Mouse (Mus musculus) frontal cortex, postnatal 36 days (tissue): ENCODE measurements around the gene Jun.

Experiments
- DNase-seq, 2 experiments: peaks; one replicate each; pipeline ENCODE4 v3.0.0; 2022; ENCODE audit warnings: low spot score in 2 of 2

The Jun gene

DNA sequence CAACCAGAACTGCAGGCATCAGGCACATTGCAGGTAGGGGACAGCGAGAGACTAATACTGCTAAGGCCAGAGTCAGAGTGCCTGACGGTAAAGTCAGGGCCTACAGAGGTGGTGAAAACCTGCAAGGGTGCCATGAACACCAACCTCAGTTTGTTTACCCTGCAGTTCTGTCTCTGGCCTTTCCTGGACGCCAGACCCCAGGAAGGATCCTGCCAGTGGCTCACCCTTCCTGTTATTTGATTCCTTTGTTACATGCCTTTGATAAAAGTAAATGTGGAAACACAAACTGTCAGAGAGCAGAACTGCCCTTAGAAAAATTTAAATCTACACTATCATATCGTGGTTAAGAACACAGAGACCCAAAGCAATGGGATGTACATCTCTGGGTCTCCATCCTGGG, 20.9 kb downstream of the Jun start:
- DNase-seq = no peak

DNA sequence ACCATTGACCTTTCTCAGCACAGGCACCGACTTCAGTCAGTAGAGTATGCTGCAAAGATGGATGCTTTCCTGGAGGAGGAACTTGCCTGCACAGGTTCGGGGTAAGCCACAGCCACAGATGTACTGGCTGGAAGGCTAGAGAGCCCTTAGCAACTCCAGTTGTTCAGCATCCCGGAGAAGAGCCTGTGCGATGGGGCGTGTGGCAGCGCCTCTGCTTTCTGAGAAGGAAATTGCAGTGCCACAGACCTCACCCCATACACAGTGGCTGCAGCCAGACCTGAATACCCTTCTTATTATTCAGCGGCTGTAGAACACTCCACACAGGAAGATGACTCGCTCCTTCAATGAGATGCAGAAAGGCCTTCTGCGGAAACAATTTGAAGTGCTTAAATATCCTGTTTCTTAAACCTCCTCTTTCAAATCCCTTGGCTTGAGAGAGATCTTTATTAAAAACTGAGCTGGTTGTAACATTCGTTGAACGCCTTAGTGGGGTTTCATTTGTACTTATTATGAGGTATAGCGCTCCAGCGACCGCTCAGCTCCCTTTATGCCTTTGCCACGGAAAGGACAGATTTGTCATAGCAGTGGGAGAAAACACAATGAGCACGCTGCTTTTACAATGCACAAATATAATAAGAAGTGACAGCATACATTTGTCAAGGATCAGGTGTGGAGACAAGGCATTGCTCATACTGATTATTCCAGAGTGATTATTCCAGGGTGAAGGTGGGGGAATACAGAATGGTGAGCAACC, 26.0 kb downstream of the Jun start:
- no peak for DNase-seq

DNA sequence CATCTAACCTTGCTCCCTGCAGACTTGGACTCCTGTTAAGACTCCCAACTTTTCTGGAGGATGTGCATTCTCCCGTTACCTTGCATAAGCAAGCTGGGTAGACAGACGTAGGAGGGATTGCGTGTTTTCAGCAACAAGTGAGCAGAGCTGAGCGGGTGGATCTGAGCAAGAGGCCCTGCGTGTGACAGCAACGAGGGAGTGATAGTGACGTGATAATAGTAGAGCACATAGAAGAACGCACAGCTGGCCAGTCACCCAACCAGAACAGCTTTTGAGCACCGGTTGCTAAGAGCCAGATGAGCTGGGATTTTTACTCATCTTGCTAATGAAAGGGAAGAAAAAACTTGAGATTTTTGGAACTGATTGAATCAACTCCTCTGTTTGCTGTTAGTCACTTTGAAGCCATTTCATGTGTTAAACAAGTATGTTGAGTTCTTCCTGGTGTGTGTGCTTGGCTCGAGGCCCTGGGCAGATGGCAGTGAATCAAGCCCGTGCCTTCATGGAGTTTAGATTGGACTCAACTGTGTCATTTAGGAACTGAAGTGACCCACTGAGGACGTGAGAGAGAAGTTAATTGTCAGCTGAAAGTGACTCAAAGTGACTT, 28.6 kb downstream of the Jun start:
- peak in 1 of 2 experiments; percentile 24 for DNase-seq

DNA sequence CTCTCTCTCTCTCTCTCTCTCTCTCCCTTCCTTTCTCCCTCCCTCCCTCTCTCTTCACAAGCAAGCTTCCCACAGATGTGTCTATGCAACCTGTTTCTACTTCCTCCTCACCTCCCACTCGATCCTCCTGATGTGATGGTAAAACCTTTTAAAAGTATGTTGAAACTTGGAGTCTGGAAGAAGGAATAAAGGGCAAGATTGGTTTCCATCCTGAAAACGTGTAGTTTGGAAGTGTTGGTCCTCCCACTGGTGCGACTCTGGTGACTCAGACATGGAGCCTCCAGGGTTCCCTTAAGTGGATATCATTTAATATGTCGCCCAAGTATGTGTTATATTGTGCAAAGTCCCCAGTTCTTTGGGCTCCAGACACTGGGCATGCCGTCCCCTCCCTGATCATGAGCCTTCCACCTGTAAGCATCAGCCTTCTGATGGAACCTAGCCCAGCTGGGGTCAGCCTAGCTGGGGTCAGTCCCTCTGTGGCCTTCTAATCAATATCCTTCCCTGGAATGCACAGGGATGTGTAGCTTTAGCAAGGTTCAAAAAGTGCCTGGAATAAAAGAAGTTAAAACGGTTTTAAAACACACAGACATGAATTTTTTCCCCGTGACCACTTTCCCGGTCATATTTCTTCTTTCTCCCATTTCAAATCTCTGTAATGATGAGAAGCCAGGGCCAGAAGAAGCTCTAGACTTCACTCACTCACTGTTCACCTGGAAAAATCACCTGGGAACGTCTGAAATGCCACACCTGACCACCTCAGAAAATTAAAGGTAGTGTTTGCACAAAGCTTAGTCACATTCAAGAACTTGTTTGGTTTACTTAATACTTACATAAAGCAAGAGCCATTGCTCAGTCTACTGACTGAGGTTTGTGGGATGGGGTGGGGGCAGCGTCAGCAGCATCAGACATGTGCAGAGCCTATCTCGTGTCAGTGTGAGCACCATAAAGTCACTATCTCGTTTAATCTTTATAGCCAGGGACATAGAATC, 30.1 kb downstream of the Jun start:
- DNase-seq = peak in 1 of 2 experiments; percentile 17

DNA sequence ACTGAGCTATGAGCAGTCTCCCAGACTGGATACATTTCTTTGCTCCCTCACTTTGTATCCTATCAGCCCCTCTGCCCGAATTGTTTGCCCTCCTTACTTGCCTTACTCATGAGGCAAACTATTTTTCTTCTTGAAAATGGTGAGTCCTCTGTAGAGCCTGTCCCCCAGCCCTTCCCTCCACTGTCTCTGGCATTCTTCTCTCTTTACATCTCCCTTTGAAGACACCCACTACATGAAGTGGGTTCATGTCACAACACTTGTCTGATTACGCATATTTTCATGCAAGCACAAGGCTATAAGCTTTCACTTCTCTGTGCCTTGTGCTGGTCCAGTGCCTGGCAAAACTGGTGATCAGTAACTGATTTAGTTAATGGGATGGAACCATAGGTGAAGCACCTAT, 31.8 kb downstream of the Jun start:
- DNase-seq = no peak

DNA sequence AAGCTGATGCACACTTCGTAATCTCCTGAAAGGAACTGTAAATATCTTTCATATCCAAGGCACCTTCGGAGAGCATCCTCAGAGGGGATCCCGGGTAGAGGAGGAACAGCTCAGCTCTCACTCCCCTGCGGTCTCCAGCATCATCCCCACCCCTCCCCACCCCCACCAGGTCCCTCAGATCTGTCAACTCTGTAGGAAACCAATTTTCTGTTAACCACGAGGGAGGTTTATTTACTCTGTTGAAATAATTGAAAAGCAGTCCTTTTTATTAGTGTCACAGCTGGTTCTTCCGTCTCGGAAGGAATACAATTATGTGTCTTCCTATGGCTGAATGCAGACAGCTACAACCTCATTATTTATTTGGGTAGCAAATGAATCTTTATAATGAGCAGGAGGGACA, 33.8 kb downstream of the Jun start:
- DNase-seq = no peak

DNA sequence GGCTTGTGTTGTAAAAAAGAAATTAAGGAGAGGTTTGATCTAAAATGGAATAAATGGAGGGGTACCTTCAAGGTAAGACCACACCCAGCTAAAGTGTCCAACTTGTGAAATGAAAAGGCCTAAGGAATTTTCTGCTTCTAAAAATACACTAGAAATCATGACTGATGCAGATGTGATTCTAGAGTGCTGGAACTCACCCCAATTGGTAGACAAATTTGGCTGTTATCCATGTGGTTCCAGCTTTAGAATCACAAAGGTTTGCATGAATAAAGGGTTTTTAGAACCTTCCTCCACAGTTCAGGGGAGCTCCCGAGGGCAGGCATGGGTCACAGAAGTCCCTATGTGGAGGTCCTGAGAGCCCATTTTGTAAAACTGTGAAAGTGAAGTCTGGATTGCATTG, 39.3 kb downstream of the Jun start:
- no peak for DNase-seq

DNA sequence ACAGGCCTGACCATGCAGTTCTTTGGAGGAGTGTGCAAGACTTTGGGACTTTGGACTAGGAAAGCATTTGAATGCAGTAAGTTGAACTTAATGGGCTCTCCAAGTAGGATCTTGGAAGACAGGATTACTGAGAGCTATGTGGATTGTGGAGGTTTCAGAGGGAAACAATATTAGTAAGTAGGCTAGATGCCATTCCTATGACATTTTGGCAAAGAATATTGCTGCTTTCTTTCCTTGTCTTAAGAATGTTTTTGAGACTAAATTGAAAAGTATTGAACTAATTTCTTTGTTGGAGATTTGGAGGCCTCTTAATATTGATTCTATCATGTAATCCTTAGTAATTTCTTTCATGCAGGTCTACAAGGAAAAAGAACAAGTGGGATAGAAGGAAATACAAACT, 39.8 kb downstream of the Jun start:
- DNase-seq = no peak

DNA sequence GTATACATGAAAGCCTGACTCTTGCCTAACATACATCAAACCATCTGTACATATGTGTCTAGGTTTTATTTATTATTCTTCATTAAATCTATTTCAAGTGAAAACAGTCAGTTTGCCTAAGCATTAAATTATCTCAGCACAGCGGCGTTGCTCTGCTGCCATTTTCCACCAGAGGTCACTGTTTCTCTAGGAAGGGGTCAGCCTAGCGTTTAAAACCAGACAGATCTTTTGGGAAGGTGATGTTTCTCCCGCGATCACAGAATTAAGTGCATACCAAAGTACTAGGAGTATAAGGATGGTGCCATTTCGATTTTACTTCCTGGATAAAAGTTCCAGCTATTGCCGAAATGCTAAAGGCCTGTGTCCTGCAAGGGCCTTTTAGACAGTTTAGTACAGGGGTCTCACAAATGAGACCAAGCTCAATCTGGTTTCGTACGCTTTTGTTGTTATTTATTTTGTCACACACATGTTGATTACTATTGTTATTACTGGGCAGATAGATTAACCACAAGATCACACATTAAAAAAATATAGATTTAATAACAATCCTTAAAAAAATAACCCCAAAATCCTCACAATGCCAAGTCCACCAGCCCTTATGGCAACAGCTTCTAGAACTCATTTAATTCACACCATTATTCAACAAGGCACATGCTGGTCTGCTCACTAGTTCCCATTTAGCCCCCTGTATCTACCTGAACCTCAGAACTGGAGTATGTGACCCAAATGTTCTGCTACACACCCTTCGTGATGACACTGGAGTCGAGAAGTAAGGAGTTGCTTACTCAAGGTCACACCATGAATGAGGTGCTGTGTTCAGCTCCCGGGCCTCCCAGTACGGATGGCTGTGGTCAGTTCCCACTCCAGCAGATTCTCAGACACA, 43.6 kb downstream of the Jun start:
- peak; percentile 76 to 77 for DNase-seq

DNA sequence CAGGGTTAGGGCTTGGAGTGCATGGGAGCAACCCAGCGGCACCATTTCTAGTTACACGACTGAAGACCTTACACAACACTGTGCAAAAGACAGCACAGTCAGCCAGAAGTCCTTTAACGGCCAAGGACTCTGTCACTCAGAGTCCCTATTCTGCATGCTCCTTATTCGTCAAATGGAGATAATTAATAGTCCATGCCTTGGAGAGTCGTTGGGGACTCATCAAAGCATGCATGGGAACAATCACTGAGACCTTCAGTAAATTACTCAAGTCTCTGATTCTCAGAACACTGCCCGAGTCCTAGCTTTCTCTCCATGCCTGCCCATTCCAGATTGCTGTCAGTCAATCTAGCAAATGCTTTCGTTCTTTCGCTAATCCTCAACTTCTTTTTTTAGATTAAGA, 44.3 kb downstream of the Jun start:
- DNase-seq = no peak

DNA sequence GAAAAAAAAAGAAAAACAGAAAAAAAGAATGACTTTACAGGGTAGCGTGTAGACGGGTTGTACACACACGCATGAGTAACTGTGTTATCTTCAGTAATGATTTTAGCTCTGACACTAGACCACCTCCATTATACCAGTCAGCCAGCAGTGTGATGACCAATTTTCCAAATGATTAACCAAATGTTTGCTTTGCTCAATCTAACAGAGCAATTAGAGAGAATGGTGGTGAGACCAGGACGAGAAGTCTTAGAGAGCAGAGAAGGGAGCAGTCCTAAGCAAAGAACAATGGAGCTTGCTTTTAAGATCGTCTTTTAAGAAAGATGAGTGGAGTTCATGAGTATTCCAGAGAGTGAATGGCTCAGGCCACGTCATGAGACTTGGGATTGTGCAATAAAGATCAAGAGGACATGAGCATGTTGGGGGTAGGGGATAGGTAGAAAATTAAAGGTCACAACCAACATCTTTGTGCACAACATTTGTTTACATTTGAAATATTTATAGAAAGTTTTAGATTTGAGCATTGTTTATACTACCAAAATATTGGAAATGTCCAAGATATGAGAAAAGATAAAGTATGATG, 46.7 kb downstream of the Jun start:
- no peak for DNase-seq

DNA sequence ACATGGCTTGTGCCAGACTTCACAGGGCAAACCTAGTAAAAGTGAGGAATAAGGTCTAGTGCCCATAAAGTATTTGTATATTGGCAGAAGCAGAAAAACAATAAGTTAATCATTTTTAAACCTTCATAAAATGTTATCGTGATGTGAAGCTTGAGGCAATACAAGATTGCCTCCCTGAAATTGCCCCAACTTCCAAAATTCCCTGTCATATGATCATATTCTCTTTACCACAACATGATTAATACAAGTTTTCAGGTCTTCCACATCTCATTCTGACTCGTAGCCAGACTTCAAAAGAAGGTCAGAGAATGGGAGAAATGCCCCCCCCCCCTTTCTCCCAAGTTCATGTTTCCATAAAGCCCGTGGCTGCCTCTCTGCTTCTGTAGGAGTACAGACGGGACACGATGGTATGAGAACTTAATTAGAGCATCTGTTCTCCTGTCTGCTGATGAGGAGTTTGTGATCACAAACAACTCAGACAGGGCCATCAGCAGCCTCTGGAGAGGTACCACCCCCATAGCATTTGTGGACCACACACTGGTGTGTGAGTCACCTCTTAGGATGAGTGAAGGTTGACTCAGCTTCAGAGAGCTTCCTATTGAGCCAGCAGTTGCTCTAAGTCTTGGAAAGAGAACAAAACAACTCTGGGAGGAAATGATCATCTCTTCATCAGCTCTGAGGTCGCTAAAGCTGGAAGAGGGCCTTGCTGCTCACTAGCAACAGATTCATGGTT, 50.8 kb downstream of the Jun start:
- no peak for DNase-seq

DNA sequence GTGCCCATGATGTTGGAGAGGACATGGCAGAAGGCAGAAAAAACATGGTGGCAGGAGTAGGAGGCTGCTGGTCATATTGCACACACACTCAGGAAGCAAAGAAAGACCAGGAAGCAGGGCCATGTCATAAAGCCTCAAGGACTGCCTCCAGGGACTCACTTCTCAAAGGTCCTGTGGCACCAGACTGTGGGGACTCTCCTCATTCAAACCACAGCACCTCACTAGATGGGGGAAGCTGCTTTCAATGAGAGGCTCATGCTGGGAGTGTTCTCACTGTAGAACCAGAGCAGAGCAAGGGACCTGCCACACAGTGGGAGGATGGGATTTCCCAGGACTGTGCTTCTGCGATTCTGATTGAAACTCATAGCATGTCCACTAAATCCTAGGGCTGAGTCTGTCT, 51.9 kb downstream of the Jun start:
- no peak for DNase-seq

DNA sequence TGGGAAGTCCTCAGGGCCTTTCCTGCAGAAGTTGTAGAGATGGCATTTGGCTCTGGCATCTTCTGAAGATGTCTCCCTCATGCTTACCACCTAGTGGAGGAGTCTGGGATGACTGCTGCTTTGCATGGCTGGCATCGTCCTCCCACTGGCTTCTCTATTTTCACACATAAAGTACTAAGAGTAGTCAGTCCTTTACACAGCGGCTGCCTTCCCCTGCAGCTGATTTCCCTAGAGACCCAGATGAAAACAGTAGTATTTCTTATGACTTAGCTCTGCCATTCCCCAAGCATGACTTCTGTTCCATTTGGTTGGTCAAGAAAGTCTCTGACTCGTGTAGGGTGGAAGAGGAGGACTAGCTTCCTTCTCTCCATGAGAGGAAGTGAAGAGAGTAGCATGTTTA, 52.8 kb downstream of the Jun start:
- peak; percentile 48 to 65 for DNase-seq
